Mouse (Mus musculus) lung, postnatal 0 days (tissue): Measurements from ENCODE around the gene Suv39h1.

Experiments used
- CTCF ChIP-seq: IDR thresholded peaks from 2 replicates; pipeline ENCODE4 v1.5.1; 2016; ENCODE audit warnings: antibody characterized with exemption, mild to moderate bottlenecking
- EP300 ChIP-seq: IDR thresholded peaks from 2 replicates; pipeline ENCODE4 v1.6.1; 2016; ENCODE audit warnings: antibody characterized with exemption, mild to moderate bottlenecking, control low read depth

DNA sequence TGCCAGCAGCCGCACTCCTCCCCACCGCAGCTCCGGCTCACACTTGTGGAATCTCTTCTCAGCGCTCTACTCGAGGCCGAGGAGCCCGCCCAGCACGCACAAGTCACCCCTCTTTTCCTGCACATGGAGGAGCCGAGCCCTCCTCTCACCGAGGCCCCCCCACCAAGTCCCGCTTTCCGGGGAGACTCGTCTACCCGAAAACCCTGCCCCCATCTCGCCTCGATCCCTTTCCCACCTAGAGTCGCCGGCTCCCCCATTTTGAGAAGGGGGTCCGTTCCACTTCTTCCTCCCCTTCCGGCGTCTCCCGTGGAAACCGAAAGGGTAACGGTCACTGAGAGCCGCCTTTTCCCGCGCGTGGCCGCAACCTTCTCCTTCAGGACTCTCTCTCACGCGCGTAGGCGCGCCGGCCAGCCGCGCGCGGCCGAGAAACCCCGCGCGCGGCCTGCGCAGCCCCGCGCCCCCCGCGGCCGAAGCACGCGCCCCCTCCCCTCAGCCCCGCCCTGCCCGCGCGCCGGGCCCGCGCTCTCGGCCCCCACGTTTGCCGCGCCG lies 605 bp downstream of the Suv39h1 start:
- no peak for TF ChIP-seq CTCF
- no peak for TF ChIP-seq EP300
